Mouse (Mus musculus) right cerebral cortex, adult 18-20 months (tissue): ENCODE data around the gene Unc80.
"Not testable (repeated sequence)": the region's sequence is repeated elsewhere in the genome, so short reads cannot be mapped to it uniquely, and the experiment has no call there.

Experiments used
- DNase-seq: peaks from one replicate; pipeline ENCODE4 v3.0.0; 2022; ENCODE audit warnings: mixed read lengths

Unc80 gene

GRCm38 (mm10) chr1:66638177-66638576 is 170.0 kb downstream of the Unc80 start:
- DNase-seq, result no peak

DNA sequence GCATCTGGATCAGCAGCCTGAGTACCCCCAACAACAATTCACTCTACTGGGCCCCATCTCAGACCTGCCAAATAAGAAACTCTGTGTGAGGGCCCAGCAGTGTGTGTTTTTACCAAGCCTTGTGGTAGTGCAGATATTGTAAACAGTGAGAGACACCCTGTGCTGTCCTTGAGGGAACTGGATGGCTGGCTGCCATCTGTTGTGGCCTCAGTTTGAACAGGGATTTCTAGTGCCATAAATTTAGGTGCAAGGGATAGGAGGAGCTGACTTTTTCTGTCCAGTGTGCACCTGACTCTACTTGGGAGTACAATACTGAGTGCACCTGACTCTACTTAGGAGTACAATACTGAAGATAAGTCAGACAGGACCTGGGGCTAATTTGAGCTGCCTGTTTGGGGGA is 178.7 kb downstream of the Unc80 start:
- no peak for DNase-seq

GRCm38 (mm10) chr1:66649568-66649967 is 181.4 kb downstream of the Unc80 start:
- peak; percentile 81 for DNase-seq

DNA sequence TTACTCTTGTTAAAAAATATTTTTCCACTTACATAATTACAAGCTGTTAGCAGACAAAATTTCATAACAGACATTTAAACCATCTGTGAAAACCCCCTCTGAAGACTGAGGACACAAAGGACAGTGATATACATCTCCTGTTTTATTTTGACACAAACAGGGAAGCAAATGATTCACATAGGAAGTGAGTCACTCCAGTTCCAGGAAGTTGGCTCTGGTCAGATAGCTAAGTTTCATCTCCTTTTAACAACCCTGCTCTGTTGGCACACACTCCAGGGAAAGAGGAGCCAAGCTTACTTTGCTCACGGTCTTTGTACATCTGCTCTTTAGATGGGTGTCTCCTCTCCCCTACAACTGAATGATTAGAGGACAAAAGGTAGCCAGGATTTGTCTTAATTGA is 181.8 kb downstream of the Unc80 start:
- DNase-seq, result peak; percentile 34

GRCm38 (mm10) chr1:66655119-66655746 is 187.1 kb downstream of the Unc80 start:
- DNase-seq, result no peak

GRCm38 (mm10) chr1:66655747-66656119 is 187.6 kb downstream of the Unc80 start:
- DNase-seq, result no peak

DNA sequence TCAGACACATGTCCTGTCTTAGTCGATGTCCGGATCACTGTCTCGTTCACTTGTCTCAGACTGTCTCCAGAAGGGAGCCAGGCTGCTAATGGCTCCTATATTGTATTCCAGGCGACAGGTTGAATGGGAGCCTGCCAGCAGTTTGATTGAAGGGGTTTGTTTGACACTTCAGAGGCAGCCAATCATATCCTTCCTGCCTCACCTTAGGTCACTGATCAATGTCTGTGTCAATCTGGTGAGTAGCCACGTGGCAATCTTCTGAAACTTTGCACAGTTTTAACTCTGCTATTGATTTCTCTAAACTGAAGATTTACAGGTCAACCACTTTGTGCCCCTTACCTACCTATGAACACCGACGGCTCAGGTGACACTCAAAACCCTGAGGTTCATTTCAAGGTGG is 203.3 kb downstream of the Unc80 start:
- no peak for DNase-seq

DNA sequence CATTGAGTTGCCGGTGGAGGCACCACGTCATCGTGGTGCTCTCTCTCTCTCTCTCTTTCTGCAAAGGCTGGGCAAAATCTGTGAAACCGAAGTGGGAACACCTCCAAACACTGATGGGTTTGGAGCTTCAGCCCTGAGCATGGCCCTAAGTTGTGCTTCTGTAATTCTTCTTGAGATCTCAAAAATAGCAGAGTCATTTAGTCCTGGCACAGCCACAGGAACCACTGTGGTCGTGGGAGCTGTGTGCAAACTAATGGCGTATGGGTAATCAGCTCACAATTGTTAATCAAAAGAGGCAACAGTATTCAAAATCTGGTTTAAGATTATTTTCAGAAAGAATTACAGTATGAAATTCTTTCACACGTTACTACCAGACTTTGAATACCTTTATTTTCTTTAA is 204.6 kb downstream of the Unc80 start:
- no peak for DNase-seq

GRCm38 (mm10) chr1:66677928-66678327 is 209.8 kb downstream of the Unc80 start:
- no peak for DNase-seq

GRCm38 (mm10) chr1:66678662-66679061 is 210.5 kb downstream of the Unc80 start:
- no peak for DNase-seq

DNA sequence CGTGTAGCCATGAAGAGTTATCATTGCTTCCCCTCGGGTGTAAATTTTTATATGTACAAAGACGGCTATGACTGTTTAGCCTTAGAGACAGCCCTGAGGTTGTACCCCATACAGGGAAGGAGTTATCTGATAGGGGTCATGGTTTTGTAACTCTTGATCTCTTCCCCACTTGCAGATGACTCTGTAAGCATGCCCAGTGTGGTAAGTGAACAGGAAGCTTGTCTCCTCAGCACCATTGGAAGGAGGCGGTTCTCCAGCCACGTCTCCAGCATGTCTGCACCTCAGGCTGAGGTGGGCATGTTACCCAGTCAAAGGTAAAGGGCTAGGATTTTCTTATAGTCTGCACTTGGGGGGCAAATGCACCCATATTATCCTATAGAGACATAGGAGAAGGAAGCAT is 214.8 kb downstream of the Unc80 start:
- DNase-seq, result no peak

DNA sequence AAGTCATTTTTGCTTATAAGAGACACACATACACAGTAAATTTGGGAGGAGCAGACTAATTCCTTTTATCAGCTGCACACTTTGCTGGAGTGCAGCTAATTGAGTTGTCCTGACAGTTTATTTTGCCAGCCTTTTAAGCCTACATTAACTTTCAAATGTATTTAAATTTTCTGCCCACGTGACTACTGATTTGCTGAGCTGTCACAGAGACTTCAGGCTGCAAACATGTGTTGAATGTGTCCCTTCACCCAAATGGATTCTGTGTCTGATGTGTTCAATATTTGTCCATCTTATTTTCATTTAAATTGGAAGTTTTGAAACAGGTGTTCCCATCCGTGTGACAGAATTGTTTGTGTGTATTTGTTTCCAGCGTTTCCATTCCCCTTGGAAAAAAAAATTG is 223.6 kb downstream of the Unc80 start:
- no peak for DNase-seq

DNA sequence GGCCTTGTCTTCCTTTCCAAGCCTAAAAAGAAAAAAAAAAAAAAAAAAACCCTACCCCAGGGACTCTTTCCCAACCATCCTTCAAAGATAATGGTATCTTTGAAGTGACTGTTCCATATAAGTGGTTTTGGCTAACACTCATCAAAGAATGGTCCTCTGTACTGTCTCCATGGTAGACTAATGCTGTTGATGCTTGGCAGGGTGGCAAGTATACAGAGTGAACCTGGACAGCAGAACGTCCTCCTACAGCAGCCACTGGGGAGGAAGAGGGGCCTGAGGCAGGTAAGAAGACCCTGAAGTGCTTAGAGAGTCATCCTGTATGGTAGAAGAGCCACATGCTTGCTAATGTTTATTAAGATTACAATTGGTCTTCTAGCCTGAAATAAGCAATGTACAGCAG is 224.1 kb downstream of the Unc80 start:
- DNase-seq, result no peak

DNA sequence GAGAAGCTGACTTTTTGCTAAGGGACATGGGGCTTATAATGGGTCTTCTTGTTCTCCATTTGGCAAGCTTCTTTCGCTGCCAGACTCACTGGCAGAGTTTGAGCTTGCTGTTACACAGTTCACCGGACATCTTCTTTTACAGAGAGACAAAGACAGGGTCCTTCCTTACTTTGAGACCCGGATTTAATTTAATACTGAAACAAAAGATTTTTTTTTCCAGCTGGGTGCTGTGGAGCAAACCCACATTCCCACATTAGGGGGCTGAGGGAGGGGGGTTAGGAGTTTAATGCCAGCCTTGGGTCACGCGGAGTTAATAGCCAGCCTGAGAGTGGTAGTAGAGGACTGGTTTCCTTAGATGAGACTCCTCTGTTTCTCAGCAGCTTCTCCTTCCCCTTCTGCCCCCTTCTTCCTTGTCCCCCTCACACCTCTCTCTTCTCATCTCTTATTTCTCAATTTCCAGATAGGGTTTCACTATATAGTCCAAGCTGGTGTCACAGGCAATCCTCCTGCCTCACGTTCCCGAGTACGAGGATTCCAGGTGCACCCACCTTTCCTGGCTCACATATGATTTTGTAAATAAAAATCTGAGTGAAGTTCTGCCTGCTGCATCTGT is 224.7 kb downstream of the Unc80 start:
- no peak for DNase-seq

DNA sequence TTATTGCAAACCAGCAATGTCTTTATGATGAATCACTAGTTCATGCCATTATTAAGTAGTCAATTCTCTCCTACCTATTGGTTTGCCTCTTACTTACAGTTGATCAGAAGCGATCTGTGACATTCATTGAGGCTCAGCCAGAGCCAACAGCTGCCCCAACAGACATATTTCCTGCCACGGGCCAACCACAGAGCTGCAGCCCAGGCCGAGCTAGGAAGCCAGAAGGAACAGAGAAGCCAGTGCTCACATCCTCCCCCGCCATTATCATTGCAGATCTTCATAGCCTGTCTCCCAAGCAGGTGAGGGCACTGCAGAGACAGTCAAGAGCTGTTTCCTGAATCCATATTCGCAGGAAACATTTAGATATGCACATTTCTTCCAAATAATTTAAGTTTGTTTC is 226.1 kb downstream of the Unc80 start:
- no peak for DNase-seq

DNA sequence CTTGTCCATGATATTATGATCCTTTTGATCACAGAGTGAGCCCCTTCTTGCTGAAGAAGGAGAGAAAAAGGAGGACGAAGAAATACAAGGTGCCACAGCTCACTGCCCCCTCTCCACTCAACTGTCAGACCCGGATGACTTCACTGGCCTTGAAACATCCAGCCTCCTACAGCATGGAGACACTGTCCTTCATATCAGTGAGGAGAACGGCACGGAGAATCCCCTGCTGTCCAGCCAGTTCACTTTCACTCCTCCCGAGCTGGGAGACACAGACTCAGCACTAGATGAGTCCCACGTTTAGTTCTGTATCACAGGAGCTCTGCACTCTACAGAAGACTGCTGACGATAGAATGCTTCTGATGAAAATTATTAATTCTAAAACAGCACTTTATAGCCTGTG is 227.1 kb downstream of the Unc80 start:
- DNase-seq, result no peak

DNA sequence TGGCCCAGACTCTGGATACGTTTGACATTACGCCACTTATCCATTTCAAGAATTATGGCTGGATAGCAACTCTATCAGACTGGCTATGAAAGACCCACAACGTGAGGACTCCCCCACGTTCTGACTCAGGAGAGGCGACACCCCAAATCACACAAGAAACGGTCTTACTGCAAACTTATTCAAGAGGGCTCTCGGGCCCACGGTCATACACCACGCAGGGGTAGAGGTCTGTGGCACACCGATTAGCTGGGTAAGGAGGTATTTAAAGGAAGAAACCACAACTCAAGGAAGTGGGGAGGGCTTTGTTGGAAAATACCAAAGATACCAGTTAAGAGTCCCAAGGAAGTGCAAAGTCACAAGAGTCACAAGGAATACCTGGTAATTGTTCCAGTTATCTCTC is 231.5 kb downstream of the Unc80 start:
- not testable (repeated sequence) for DNase-seq

DNA sequence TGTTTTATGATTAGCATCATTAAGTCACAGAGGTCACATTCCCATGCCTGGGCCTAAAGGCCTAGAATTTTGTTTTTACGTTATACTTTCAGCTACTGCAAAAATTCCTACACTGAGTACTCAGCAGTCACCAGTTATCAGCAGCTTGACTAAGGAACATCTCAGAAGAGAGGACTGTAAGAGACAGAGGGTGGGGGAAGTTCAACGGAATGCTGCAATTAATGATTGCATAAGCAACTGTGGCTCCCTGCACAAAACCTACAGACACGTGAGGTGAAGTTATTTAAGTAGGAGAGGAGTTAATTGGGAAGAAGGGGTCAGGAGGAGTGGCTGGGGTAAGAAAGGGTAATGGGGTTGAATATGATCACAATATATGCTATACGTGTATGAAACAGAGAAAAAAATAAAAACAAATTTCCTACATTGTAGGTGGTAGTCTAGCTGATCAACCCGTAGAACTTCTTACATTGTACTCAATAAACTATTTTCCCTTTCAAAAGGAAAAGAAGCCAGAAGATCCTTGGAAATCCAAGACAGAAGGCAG is 232.1 kb downstream of the Unc80 start:
- no peak for DNase-seq

GRCm38 (mm10) chr1:66700693-66701575 is 232.8 kb downstream of the Unc80 start, which contains the start of gene Rpe:
TSS of gene Rpe (plus strand) at chr1:66700831.
- peak; percentile 93 for DNase-seq

GRCm38 (mm10) chr1:66701576-66701940 is 233.4 kb downstream of the Unc80 start:
- no peak for DNase-seq

- no peak for DNase-seq
These were observed 234.6 kb downstream of the Unc80 start for GRCm38 (mm10) chr1:66702623-66703345.

DNA sequence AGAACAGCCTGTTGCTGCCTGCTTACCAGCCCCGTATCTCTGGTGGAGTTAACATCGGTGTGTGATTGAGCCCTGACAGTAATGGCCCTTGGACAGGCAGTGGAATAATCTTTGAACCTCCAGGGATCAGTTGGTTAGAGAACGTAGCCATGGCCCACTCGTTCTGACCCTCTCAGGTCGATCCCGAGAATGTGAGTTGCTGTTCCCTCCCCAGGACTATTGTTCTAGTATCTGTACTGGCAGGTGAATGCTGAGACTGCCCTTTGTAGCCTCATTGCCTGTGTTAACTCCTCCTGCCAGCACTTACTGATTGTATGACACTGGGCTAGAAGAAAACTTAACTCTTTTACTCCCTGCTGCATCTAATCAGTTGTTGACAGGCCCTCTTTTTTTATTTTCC is 236.4 kb downstream of the Unc80 start:
- no peak for DNase-seq

DNA sequence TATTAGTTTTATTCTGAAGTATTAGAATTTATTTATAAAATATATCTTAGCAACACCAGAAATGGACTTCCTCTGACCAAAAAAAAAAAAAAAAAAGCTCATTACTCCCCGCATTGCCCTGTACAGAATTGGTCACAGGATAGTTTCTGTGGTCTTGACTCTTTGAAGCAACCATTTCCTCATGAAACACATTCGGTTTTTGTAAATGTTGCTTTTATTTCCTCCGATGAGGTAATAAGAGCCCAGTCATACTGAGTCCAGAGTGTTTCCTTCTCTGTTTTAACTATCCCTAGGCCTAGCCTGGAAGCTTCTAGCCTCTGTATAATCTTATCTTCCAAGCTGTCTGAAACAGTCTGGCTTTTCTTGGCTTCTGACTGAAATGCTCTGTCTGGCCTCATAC is 244.7 kb downstream of the Unc80 start:
- no peak for DNase-seq
